Mouse (Mus musculus) CH12.LX (cell line): ENCODE data around the gene Zmpste24. TPM values are rescaled to one million over a fixed set of nuclear protein-coding genes. Genes with fewer than 3 reads are reported as not detected.

Source experiments
- DNase-seq: peaks from one replicate; pipeline ENCODE4 v3.0.0-alpha.2; 2013; ENCODE audit errors: extremely low read depth
- H3K27ac ChIP-seq: 2 replicates; pipeline ENCODE4 v1.5.1; 2012; ENCODE audit warnings: low read depth, mild to moderate bottlenecking, control low read depth, moderate library complexity; ENCODE audit not compliant: insufficient read depth
- H3K27me3 ChIP-seq: replicated peaks from 2 replicates; pipeline ENCODE3; 2012; ENCODE audit warnings: inconsistent platforms
- H3K36me3 ChIP-seq, 2 experiments: replicated peaks in 1 of 2; 2 replicates each; pipeline versions ENCODE3 to v1.6.1; 2012; ENCODE audit warnings: inconsistent platforms in 1 of 2, low read length in 1 of 2, mild to moderate bottlenecking in 1 of 2, mixed read lengths in 1 of 2, moderate library complexity in 1 of 2; ENCODE audit not compliant: control insufficient read depth in 1 of 2, insufficient read depth in 1 of 2
- H3K4me1 ChIP-seq, 2 experiments: 2 replicates each; pipeline ENCODE4 v1.6.1; 2012; ENCODE audit warnings: inconsistent platforms in 1 of 2, moderate library complexity in 1 of 2; ENCODE audit not compliant: insufficient read depth in 2 of 2, control insufficient read depth in 1 of 2
- H3K4me2 ChIP-seq: 2 replicates; pipeline ENCODE4 v1.6.1; 2012; ENCODE audit warnings: low read depth, mild to moderate bottlenecking, control low read depth; ENCODE audit not compliant: poor library complexity, insufficient read depth, severe bottlenecking
- H3K4me3 ChIP-seq, 3 experiments: fragments of 150-350 bp in 1 of 3; sonication (generic) in 1 of 3; replicated peaks in 1 of 3; 2 replicates each; pipeline versions ENCODE3 to v1.5.1; 2011 to 2012; ENCODE audit warnings: low read depth in 2 of 3, low read length in 2 of 3, mild to moderate bottlenecking in 2 of 3, moderate library complexity in 2 of 3, control low read depth in 1 of 3, improper control_type of control experiment in 1 of 3, inconsistent platforms in 1 of 3, mixed read lengths in 1 of 3; ENCODE audit not compliant: poor library complexity in 1 of 3
- H3K79me2 ChIP-seq: replicated peaks from 2 replicates; pipeline ENCODE4 v1.6.1; 2012; ENCODE audit warnings: mild to moderate bottlenecking, moderate library complexity; ENCODE audit not compliant: control insufficient read depth, poor library complexity, insufficient read depth, severe bottlenecking; ENCODE audit errors: extremely low read depth
- H3K9ac ChIP-seq: 2 replicates; pipeline ENCODE4 v1.6.1; 2012; ENCODE audit warnings: low read depth, mild to moderate bottlenecking, control low read depth, moderate library complexity; ENCODE audit not compliant: insufficient read depth
- H3K9me3 ChIP-seq: replicated peaks from 2 replicates; pipeline ENCODE3; 2012; ENCODE audit warnings: low read length, inconsistent platforms, mixed read lengths
- BHLHE40 ChIP-seq: IDR thresholded peaks from 2 replicates; pipeline ENCODE4 v1.6.1; 2011; ENCODE audit warnings: mild to moderate bottlenecking, low read depth, low read length, improper control_type of control experiment
- CHD2 ChIP-seq: IDR thresholded peaks from 2 replicates; pipeline ENCODE4 v1.6.1; 2011; ENCODE audit warnings: low read length, improper control_type of control experiment
- ELF1 ChIP-seq: IDR thresholded peaks from 2 replicates; pipeline ENCODE4 v1.6.1; 2014; ENCODE audit warnings: low read depth, mild to moderate bottlenecking, inconsistent platforms, low read length, improper control_type of control experiment
- ETS1 ChIP-seq: conservative IDR thresholded peaks from 2 replicates; pipeline ENCODE4 v1.6.1; 2012; ENCODE audit warnings: low read depth, mild to moderate bottlenecking, inconsistent platforms, low read length, improper control_type of control experiment, moderate library complexity
- HCFC1 ChIP-seq: IDR thresholded peaks from 2 replicates; pipeline ENCODE4 v1.6.1; 2012; ENCODE audit warnings: low read depth, mild to moderate bottlenecking, inconsistent platforms, low read length, improper control_type of control experiment
- IRF4 ChIP-seq: IDR thresholded peaks from 2 replicates; pipeline ENCODE4 v1.6.1; 2014; ENCODE audit warnings: low read depth, mild to moderate bottlenecking, inconsistent platforms, low read length, improper control_type of control experiment
- KAT2A ChIP-seq: IDR thresholded peaks from 2 replicates; pipeline ENCODE4 v1.6.1; 2012; ENCODE audit warnings: low read length, improper control_type of control experiment, inconsistent platforms; ENCODE audit not compliant: insufficient replicate concordance
- MAFK ChIP-seq: IDR thresholded peaks from 2 replicates; pipeline ENCODE4 v1.6.1; 2011; ENCODE audit warnings: low read length, improper control_type of control experiment; ENCODE audit not compliant: insufficient replicate concordance
- MAX ChIP-seq: IDR thresholded peaks from 2 replicates; pipeline ENCODE4 v1.6.1; 2011; ENCODE audit warnings: low read length, improper control_type of control experiment
- MAZ ChIP-seq: IDR thresholded peaks from 2 replicates; pipeline ENCODE4 v1.6.1; 2012; ENCODE audit warnings: low read depth, mild to moderate bottlenecking, inconsistent platforms, low read length, improper control_type of control experiment, moderate library complexity
- MEF2A ChIP-seq: IDR thresholded peaks from 2 replicates; pipeline ENCODE4 v1.6.1; 2014; ENCODE audit warnings: low read depth, mild to moderate bottlenecking, inconsistent platforms, low read length, improper control_type of control experiment, borderline replicate concordance
- MXI1 ChIP-seq: IDR thresholded peaks from 2 replicates; pipeline ENCODE4 v1.6.1; 2011; ENCODE audit warnings: mild to moderate bottlenecking, low read depth, low read length, improper control_type of control experiment
- MYC ChIP-seq: IDR thresholded peaks from 2 replicates; pipeline ENCODE4 v1.6.1; 2011; ENCODE audit warnings: low read depth, mild to moderate bottlenecking, improper control_type of control experiment, low read length
- NELFE ChIP-seq: IDR thresholded peaks from 2 replicates; pipeline ENCODE4 v1.6.1; 2011; ENCODE audit warnings: low read depth, low read length, improper control_type of control experiment
- POLR2A ChIP-seq: IDR thresholded peaks from 2 replicates; pipeline ENCODE4 v1.6.1; 2011; ENCODE audit warnings: low read depth, mild to moderate bottlenecking, improper control_type of control experiment, low read length
- POLR2AphosphoS2 ChIP-seq: IDR thresholded peaks from 2 replicates; pipeline ENCODE4 v1.6.1; 2011; ENCODE audit warnings: low read depth, low read length, improper control_type of control experiment
- RCOR1 ChIP-seq: conservative IDR thresholded peaks from 2 replicates; pipeline ENCODE4 v1.6.1; 2012; ENCODE audit warnings: low read depth, mild to moderate bottlenecking, inconsistent platforms, low read length, improper control_type of control experiment
- SIN3A ChIP-seq: IDR thresholded peaks from 2 replicates; pipeline ENCODE4 v1.6.1; 2012; ENCODE audit warnings: low read length, improper control_type of control experiment, inconsistent platforms
- SMC3 ChIP-seq: IDR thresholded peaks from 2 replicates; pipeline ENCODE4 v1.6.1; 2011; ENCODE audit warnings: low read depth, low read length, improper control_type of control experiment
- TBP ChIP-seq: conservative IDR thresholded peaks from 2 replicates; pipeline ENCODE4 v1.6.1; 2011; ENCODE audit warnings: low read depth, low read length, improper control_type of control experiment
- UBTF ChIP-seq: IDR thresholded peaks from 2 replicates; pipeline ENCODE4 v1.6.1; 2012; ENCODE audit warnings: low read depth, mild to moderate bottlenecking, inconsistent platforms, low read length, improper control_type of control experiment, moderate library complexity
- USF1 ChIP-seq: IDR thresholded peaks from 2 replicates; pipeline ENCODE4 v1.6.1; 2014; ENCODE audit warnings: low read depth, mild to moderate bottlenecking, inconsistent platforms, low read length, improper control_type of control experiment
- ZMIZ1 ChIP-seq: IDR thresholded peaks from 2 replicates; pipeline ENCODE4 v1.6.1; 2012; ENCODE audit warnings: low read depth, mild to moderate bottlenecking, inconsistent platforms, low read length, improper control_type of control experiment
- ZNF384 ChIP-seq: IDR thresholded peaks from 2 replicates; pipeline ENCODE4 v1.6.1; 2012; ENCODE audit warnings: low read depth, low read length, improper control_type of control experiment, inconsistent platforms
- dilution Hi-C: fragments of 300-500 bp; cut with MboI; formaldehyde crosslinking; loops from 2 replicates; pipeline ENCODE4 v1.14.3; 2020; ENCODE audit warnings: low sequenced_read_pairs; ENCODE audit not compliant: extremely low pct_unique_long_range_greater_than_20kb, extremely low pct_ligation_motif_present
- in situ Hi-C: fragments of 300-500 bp; cut with MboI; formaldehyde crosslinking; loops from 3 replicates; pipeline ENCODE4 v1.14.3; 2019; ENCODE audit warnings: low sequenced_read_pairs, low pct_ligation_motif_present, low pct_unique_long_range_greater_than_20kb, mixed read lengths
- polyA plus RNA-seq: library from polyadenylated mRNA; unstranded; fragments of >175 nt; gene quantifications from 2 replicates; pipeline ENCODE4 v1.2.1, GENCODE M21; 2012; ENCODE audit warnings: low read depth; ENCODE audit not compliant: insufficient read length
- total RNA-seq, 2 experiments: library from RNA; depleted of rRNA; stranded (reverse); fragments of 300-350 nt in 1 of 2; fragments of >200 nt in 1 of 2; gene quantifications; 2 replicates each; pipeline ENCODE4 v1.2.3; 2012 to 2014

Zmpste24 gene
- total and polyA plus RNA-seq, 3 experiments: 22.3 to 59.1 (median 55.7) TPM

DNA sequence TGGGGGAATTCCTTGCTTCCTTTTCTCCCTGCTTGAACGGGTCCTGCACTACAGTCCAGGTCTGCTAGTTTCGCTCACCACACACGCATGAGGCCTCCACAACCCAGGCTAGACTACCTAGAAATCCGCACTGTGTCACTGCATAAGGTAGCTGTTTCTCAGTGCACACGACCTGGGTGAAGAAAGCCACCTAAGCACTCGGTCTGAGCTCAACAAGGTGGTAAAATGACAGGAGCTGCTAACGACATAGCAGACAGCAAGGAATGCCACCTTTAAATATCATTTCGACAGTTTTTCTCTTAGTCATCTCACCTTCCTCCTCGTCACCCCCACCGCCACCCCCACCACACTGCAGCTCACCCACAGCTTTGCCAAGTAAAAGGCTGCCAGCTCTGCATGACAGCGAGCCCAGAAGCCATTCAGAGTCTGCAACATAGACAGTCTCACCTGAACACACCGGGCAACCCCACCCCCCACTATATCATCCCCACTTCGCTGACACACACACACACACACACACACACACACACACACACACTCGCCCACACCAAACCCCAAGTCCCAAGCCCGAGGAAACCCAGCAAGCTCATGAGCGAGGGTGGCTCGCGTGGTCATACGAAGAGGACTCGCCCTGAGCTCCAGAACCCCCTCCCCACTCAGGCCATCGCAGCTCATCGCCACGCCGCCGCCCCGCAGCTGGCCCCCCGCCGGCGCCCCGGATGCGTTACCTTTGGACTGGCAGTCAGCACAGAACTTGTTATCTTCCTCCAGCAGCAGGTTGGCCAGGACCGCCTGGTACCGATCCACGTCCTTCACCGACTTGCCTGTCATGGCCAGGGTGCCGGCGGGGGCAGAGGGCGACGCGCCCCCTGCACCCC lies 81.8 kb downstream of the Zmpste24 start:
- peak; percentile 29; the same call in 1 of the 2 replicates for TF ChIP-seq HCFC1
- no peak for TF ChIP-seq CHD2
- TF ChIP-seq MEF2A: no peak
- 0 out of 2 replicates have a peak, but pooled peaks have one; percentile 18 for TF ChIP-seq POLR2A
- TF ChIP-seq USF1: no peak
- no peak for TF ChIP-seq ZNF384
- no peak for TF ChIP-seq MYC
- TF ChIP-seq SMC3: no peak
- peak; percentile 63 for TF ChIP-seq MXI1
- TF ChIP-seq MAX: peak; percentile 69; the same call in 1 of the 2 replicates
- TF ChIP-seq SIN3A: peak; percentile 57
- TF ChIP-seq MAFK: no peak
- no peak for TF ChIP-seq ELF1
- no peak for TF ChIP-seq UBTF
- TF ChIP-seq NELFE: no peak
- peak; percentile 37; the same call in 1 of the 2 replicates for TF ChIP-seq ZMIZ1
- 0 out of 2 replicates have a peak, but pooled peaks have one; percentile 14 for TF ChIP-seq MAZ
- no peak for TF ChIP-seq TBP
- 0 out of 2 replicates have a peak, but pooled peaks have one; percentile 44 for TF ChIP-seq IRF4
- TF ChIP-seq POLR2AphosphoS2: no peak
- TF ChIP-seq RCOR1: 0 out of 2 replicates have a peak, but pooled peaks have one; percentile 30
- no peak for TF ChIP-seq KAT2A
- peak; percentile 55 for TF ChIP-seq BHLHE40
- peak; percentile 38; the same call in 1 of the 2 replicates for TF ChIP-seq ETS1
- H3K4me2 ChIP-seq: peak overlapping the region; percentile 39
- H3K79me2 ChIP-seq: peaks cover 50% of the 10 kb centered on the region
- in situ Hi-C loops (no loop called here), dilution Hi-C loops (no loop called here)
- peak overlapping the region; percentile 70 for H3K27ac ChIP-seq
- H3K27me3 ChIP-seq: no peaks in the 10 kb centered on the region
- H3K9ac ChIP-seq: peak overlapping the region; percentile 90
- DNase-seq: peak; percentile 43
- H3K4me3 ChIP-seq: peak overlapping the region; percentile 91 to 98 (median 97)
- H3K4me1 ChIP-seq: peaks cover 0 to 32% of the 10 kb centered on the region in 2 experiments; a peak in 2 of 4 replicates
- H3K36me3 ChIP-seq: peaks cover 0 to 14% of the 10 kb centered on the region in 2 experiments
- H3K9me3 ChIP-seq: no peaks in the 10 kb centered on the region
